Mouse (Mus musculus): Measurements from ENCODE around the gene Aox2.

- no peak for TF ChIP-seq CTCF (IDR thresholded peaks at IDR 0.05; ENCODE audit: low read depth, low read length)
- no peak for TF ChIP-seq TAL1 (conservative IDR thresholded peaks at IDR 0.05; ENCODE audit: low read depth, low read length)
- TF ChIP-seq GATA1 (IDR thresholded peaks at IDR 0.05; ENCODE audit: borderline replicate concordance, low read length), result no peak
These were observed 20.2 kb downstream of the Aox2 start for GRCm38 (mm10) chr1:58298347-58298746.

Data from G1E (cell line).